Mouse (Mus musculus) stomach, embryonic 14.5 days (tissue): ENCODE data around the gene Sirt2. TPM values are rescaled to one million over a fixed set of nuclear protein-coding genes. Genes with fewer than 3 reads are reported as not detected.

Experiments used
- ATAC-seq: fragments of 200-750 bp; cut with Nextera tagmentation; 2 replicates; pipeline ENCODE4 v1.8.0; 2017; ENCODE audit warnings: low read depth, moderate TSS enrichment; ENCODE audit not compliant: insufficient number of reproducible peaks, insufficient read depth, low FRiP score
- H3K27ac ChIP-seq: fragments of 300-500 bp; sonication (generic); 2 replicates; pipeline ENCODE4 v1.5.1; 2014; ENCODE audit warnings: mild to moderate bottlenecking, low read length, moderate library complexity, mixed read lengths
- H3K27me3 ChIP-seq: fragments of 300-500 bp; sonication (generic); 2 replicates; pipeline ENCODE4 v1.6.1; 2014; ENCODE audit warnings: low read length, control low read depth, mixed read lengths; ENCODE audit not compliant: control insufficient read depth, insufficient read depth
- H3K36me3 ChIP-seq: fragments of 300-500 bp; sonication (generic); 2 replicates; pipeline ENCODE4 v1.6.1; 2014; ENCODE audit warnings: mild to moderate bottlenecking, control low read depth, low read length, moderate library complexity, mixed read lengths; ENCODE audit not compliant: control insufficient read depth, insufficient read depth
- H3K4me1 ChIP-seq: fragments of 300-500 bp; sonication (generic); 2 replicates; pipeline ENCODE4 v1.6.1; 2014; ENCODE audit warnings: low read length, control low read depth, mixed read lengths; ENCODE audit not compliant: control insufficient read depth, insufficient read depth
- H3K4me2 ChIP-seq: fragments of 300-500 bp; sonication (generic); replicated peaks from 2 replicates; pipeline ENCODE4 v1.6.1; 2014; ENCODE audit warnings: low read depth, low read length, control low read depth
- H3K4me3 ChIP-seq: fragments of 300-500 bp; sonication (generic); 2 replicates; pipeline ENCODE4 v1.5.1; 2014; ENCODE audit warnings: low read depth, low read length, control low read depth
- H3K9ac ChIP-seq: fragments of 300-500 bp; sonication (generic); replicated peaks from 2 replicates; pipeline ENCODE4 v1.6.1; 2014; ENCODE audit warnings: low read depth, mild to moderate bottlenecking, control low read depth, low read length, moderate library complexity, mixed read lengths
- H3K9me3 ChIP-seq: fragments of 300-500 bp; sonication (generic); 2 replicates; pipeline ENCODE4 v1.6.1; 2016; ENCODE audit warnings: low read depth, low read length, control low read depth; ENCODE audit not compliant: control insufficient read depth
- WGBS: fragments of 180-500 bp; shearing (Covaris S2); extraction: QIAGEN DNeasy Blood & Tissue Kit; methylation state at CpG from one replicate; pipeline ENCODE4 v1.1.7; 2014; 5-methylcytosine and 5-hydroxymethylcytosine counted together
- polyA plus RNA-seq: library from polyadenylated mRNA; unstranded; fragments of >200 nt; fragmentation: Nextera tagmentation; extraction: Ambion mirVana; gene quantifications from 2 replicates; pipeline ENCODE4 v1.2.1, GENCODE M21; 2014

Sirt2 gene
- polyA plus RNA-seq, 1 experiment from 2014 or later = 68.8 TPM

- Histone ChIP-seq H3K9ac (no peak overlapping the region), H3K36me3 (no peaks in the 10 kb centered on the region), H3K9me3 (no peaks in the 10 kb centered on the region), H3K27ac (no peak overlapping the region), H3K4me1 (peaks cover 31% of the 10 kb centered on the region), H3K4me2 (no peak overlapping the region), H3K27me3 (no peaks in the 10 kb centered on the region), H3K4me3 (no peak overlapping the region)
- no peak for ATAC-seq
- 79% methylated on average over 4 of the region's 4 CpGs for WGBS
These were observed 40.3 kb downstream of the Sirt2 start for GRCm38 (mm10) chr7:28806869-28807268.

- peak overlapping the region; percentile 72 for H3K4me2 ChIP-seq
- H3K9ac ChIP-seq = peak overlapping the region; percentile 82
- no peaks in the 10 kb centered on the region for H3K27me3 ChIP-seq
- H3K4me3 ChIP-seq = peak overlapping the region; percentile 69
- H3K9me3 ChIP-seq = no peaks in the 10 kb centered on the region
- peak overlapping the region; percentile 100 for H3K27ac ChIP-seq
- peaks cover 7% of the 10 kb centered on the region for H3K36me3 ChIP-seq
- peaks cover 26% of the 10 kb centered on the region for H3K4me1 ChIP-seq
- no peak for ATAC-seq
- WGBS = 36% methylated on average over 8 of the region's 8 CpGs
These were observed 41.2 kb downstream of the Sirt2 start for GRCm38 (mm10) chr7:28807641-28808220.

GRCm38 (mm10) chr7:28808221-28808941 is 41.8 kb downstream of the Sirt2 start, which contains the start of gene Hnrnpl:
TSS of gene Hnrnpl (plus strand) at chr7:28808541.
- H3K36me3 ChIP-seq = peaks cover 14% of the 10 kb centered on the region
- no peaks in the 10 kb centered on the region for H3K9me3 ChIP-seq
- no peaks in the 10 kb centered on the region for H3K27me3 ChIP-seq
- H3K4me3 ChIP-seq = peak within 1 kb of the TSS; percentile 69
- WGBS = 3% methylated on average over 35 of the region's 35 CpGs
- peaks cover 24% of the 10 kb centered on the region for H3K4me1 ChIP-seq
- H3K4me2 ChIP-seq = peak within 1 kb of the TSS; percentile 72
- ATAC-seq = 0 out of 2 replicates have a peak, but pooled peaks have one; percentile 0
- H3K27ac ChIP-seq = peak within 1 kb of the TSS; percentile 100
- peak within 1 kb of the TSS; percentile 82 for H3K9ac ChIP-seq

- no peaks in the 10 kb centered on the region for H3K27me3 ChIP-seq
- peak overlapping the region; percentile 69 for H3K4me3 ChIP-seq
- peak overlapping the region; percentile 100 for H3K27ac ChIP-seq
- H3K9me3 ChIP-seq = no peaks in the 10 kb centered on the region
- H3K9ac ChIP-seq = peak overlapping the region; percentile 82
- peak overlapping the region; percentile 72 for H3K4me2 ChIP-seq
- H3K4me1 ChIP-seq = peaks cover 18% of the 10 kb centered on the region
- peaks cover 19% of the 10 kb centered on the region for H3K36me3 ChIP-seq
- 0% methylated on average over 31 of the region's 32 CpGs for WGBS
- peak; percentile 69 for ATAC-seq
These were observed 42.4 kb downstream of the Sirt2 start for GRCm38 (mm10) chr7:28808957-28809393.

GRCm38 (mm10) chr7:28809401-28810089 is 43.0 kb downstream of the Sirt2 start:
- Histone ChIP-seq H3K27ac (peak overlapping the region; percentile 100), H3K36me3 (peaks cover 25% of the 10 kb centered on the region), H3K4me1 (peaks cover 16% of the 10 kb centered on the region; the same call in 1 of the 2 replicates), H3K4me2 (peak overlapping the region; percentile 72), H3K27me3 (no peaks in the 10 kb centered on the region), H3K4me3 (peak overlapping the region; percentile 69), H3K9me3 (no peaks in the 10 kb centered on the region), H3K9ac (peak overlapping the region; percentile 82)
- under 1% methylated on average over 35 of the region's 35 CpGs for WGBS
- ATAC-seq = peak; percentile 14; the same call in 1 of the 2 replicates

- Histone ChIP-seq H3K27me3 (no peaks in the 10 kb centered on the region), H3K9ac (peak overlapping the region; percentile 98), H3K4me2 (peak overlapping the region; percentile 72), H3K4me1 (peaks cover 20% of the 10 kb centered on the region), H3K4me3 (peak overlapping the region; percentile 73), H3K36me3 (peaks cover 34% of the 10 kb centered on the region), H3K27ac (peak overlapping the region; percentile 100), H3K9me3 (no peaks in the 10 kb centered on the region)
- WGBS = under 1% methylated on average over 70 of the region's 70 CpGs
- ATAC-seq = peak; percentile 91
These were observed 43.9 kb downstream of the Sirt2 start for GRCm38 (mm10) chr7:28810107-28811066.

- H3K4me2 ChIP-seq = peak overlapping the region; percentile 95
- WGBS = 0% methylated on average over 40 of the region's 40 CpGs
- H3K9ac ChIP-seq = peak overlapping the region; percentile 98
- H3K27me3 ChIP-seq = no peaks in the 10 kb centered on the region
- peaks cover 22% of the 10 kb centered on the region for H3K4me1 ChIP-seq
- ATAC-seq = peak; percentile 24; the same call in 1 of the 2 replicates
- peaks cover 42% of the 10 kb centered on the region for H3K36me3 ChIP-seq
- no peaks in the 10 kb centered on the region for H3K9me3 ChIP-seq
- peak overlapping the region; percentile 99 for H3K27ac ChIP-seq
- peak overlapping the region; percentile 73 for H3K4me3 ChIP-seq
These were observed 44.7 kb downstream of the Sirt2 start for GRCm38 (mm10) chr7:28811228-28811627.
